Mouse (Mus musculus): ENCODE measurements around the gene Chrm5. TPM values are rescaled to one million over a fixed set of nuclear protein-coding genes. Genes with fewer than 3 reads are reported as not detected.
"Not testable (repeated sequence)": the region's sequence is repeated elsewhere in the genome, so short reads cannot be mapped to it uniquely, and the experiment has no call there.

Gene Chrm5
- polyA plus RNA-seq, 1 experiment from 2014 or later = 0.12 TPM

DNA sequence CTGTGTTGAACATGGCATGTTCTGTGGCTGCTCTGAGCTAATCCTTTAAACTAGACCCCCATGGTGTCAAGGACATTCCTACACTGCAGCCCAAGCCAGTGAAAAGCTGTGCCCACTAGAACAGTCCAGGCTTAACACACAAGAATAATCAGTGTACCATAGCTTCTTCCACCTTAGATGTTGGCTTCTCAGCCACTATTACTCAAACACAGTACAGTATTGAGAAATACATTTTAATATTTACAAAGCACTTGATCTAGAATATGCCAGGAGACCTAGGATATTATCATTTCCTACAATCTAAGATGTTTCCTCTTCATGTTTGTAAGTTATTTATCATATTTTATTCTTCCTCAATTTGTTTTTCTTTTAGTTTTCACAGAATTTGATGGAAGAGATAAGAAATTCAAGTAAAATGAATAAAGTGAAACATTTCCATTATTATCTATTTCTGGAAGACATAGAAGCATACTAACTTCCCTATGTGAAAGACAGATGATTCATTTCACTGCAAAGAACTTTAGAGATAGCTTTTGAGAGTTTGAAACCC is 32.0 kb downstream of the Chrm5 start:
- Histone ChIP-seq H3K9ac (ENCODE audit: low read length) (no peak overlapping the region), H3K27me3 (ENCODE audit: control insufficient read depth, insufficient read depth, low read length) (no peaks in the 10 kb centered on the region), H3K27ac (replicated peaks; ENCODE audit: low read depth, low read length) (no peak overlapping the region), H3K9me3 (ENCODE audit: control insufficient read depth, low read length) (no peaks in the 10 kb centered on the region), H3K36me3 (ENCODE audit: control insufficient read depth, insufficient read depth, low read length) (no peaks in the 10 kb centered on the region), H3K4me1 (ENCODE audit: control insufficient read depth, insufficient read depth, low read length) (no peaks in the 10 kb centered on the region), H3K4me2 (ENCODE audit: low read depth, severe bottlenecking) (no peak overlapping the region), H3K4me3 (ENCODE audit: low read depth, low read length) (no peak overlapping the region)
- DNase-seq (ENCODE audit: low spot score) (no peak), ATAC-seq (ENCODE audit: insufficient number of reproducible peaks, low FRiP score, low TSS enrichment, low read depth) (no peak)

GRCm38 (mm10) chr2:112448046-112448445 is 32.5 kb downstream of the Chrm5 start:
- not testable (repeated sequence) for ATAC-seq (ENCODE audit: insufficient number of reproducible peaks, low FRiP score, low TSS enrichment, low read depth); H3K4me3 ChIP-seq (ENCODE audit: low read depth, low read length); DNase-seq (ENCODE audit: low spot score); H3K27ac ChIP-seq (replicated peaks; ENCODE audit: low read depth, low read length); H3K36me3 ChIP-seq (ENCODE audit: control insufficient read depth, insufficient read depth, low read length); H3K27me3 ChIP-seq (ENCODE audit: control insufficient read depth, insufficient read depth, low read length); H3K9me3 ChIP-seq (ENCODE audit: control insufficient read depth, low read length); H3K4me2 ChIP-seq (ENCODE audit: low read depth, severe bottlenecking); H3K9ac ChIP-seq (ENCODE audit: low read length); H3K4me1 ChIP-seq (ENCODE audit: control insufficient read depth, insufficient read depth, low read length)
- WGBS = 66% methylated on average over 4 of the region's 4 CpGs

- no peak overlapping the region for H3K4me2 ChIP-seq (ENCODE audit: low read depth, severe bottlenecking)
- ATAC-seq (ENCODE audit: insufficient number of reproducible peaks, low FRiP score, low TSS enrichment, low read depth) (no peak), DNase-seq (ENCODE audit: low spot score) (no peak)
- no peaks in the 10 kb centered on the region for H3K36me3 ChIP-seq (ENCODE audit: control insufficient read depth, insufficient read depth, low read length)
- H3K4me1 ChIP-seq (ENCODE audit: control insufficient read depth, insufficient read depth, low read length) = no peaks in the 10 kb centered on the region
- H3K27me3 ChIP-seq (ENCODE audit: control insufficient read depth, insufficient read depth, low read length) = no peaks in the 10 kb centered on the region
- H3K9me3 ChIP-seq (ENCODE audit: control insufficient read depth, low read length) = no peaks in the 10 kb centered on the region
- no peak overlapping the region for H3K27ac ChIP-seq (replicated peaks; ENCODE audit: low read depth, low read length)
- H3K4me3 ChIP-seq (ENCODE audit: low read depth, low read length) = no peak overlapping the region
- H3K9ac ChIP-seq (ENCODE audit: low read length) = no peak overlapping the region
Observed at GRCm38 (mm10) chr2:112445511-112445910, 35.1 kb downstream of the Chrm5 start.

GRCm38 (mm10) chr2:112443491-112443890 is 37.1 kb downstream of the Chrm5 start:
- ATAC-seq (ENCODE audit: insufficient number of reproducible peaks, low FRiP score, low TSS enrichment, low read depth) (no peak), DNase-seq (ENCODE audit: low spot score) (no peak)
- H3K9me3 ChIP-seq (ENCODE audit: control insufficient read depth, low read length) = no peaks in the 10 kb centered on the region
- no peak overlapping the region for H3K4me3 ChIP-seq (ENCODE audit: low read depth, low read length)
- H3K27me3 ChIP-seq (ENCODE audit: control insufficient read depth, insufficient read depth, low read length) = no peaks in the 10 kb centered on the region
- no peak overlapping the region for H3K9ac ChIP-seq (ENCODE audit: low read length)
- H3K27ac ChIP-seq (replicated peaks; ENCODE audit: low read depth, low read length) = no peak overlapping the region
- H3K4me1 ChIP-seq (ENCODE audit: control insufficient read depth, insufficient read depth, low read length) = no peaks in the 10 kb centered on the region
- H3K4me2 ChIP-seq (ENCODE audit: low read depth, severe bottlenecking) = no peak overlapping the region
- H3K36me3 ChIP-seq (ENCODE audit: control insufficient read depth, insufficient read depth, low read length) = no peaks in the 10 kb centered on the region
- WGBS = 66% methylated on average over 2 of the region's 2 CpGs

DNA sequence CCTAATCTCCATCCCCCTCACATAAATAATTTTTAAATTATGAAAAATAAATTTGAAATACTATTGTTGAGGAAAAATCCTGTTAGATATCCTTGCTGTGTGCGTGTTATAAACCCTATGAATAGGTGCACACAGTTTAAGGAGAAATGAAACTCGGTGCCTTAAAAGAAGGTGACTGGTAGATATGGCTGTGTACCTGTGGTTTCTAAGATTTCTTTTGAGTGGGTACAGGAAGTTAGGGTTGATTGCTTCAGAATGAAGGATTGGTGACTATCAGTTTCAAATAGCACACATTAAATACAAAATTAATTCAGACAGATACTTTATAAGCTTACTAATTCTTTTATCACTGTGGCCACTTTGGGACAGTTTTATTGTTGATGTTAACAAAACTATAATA is 43.0 kb downstream of the Chrm5 start:
- Histone ChIP-seq H3K4me2 (ENCODE audit: low read depth, severe bottlenecking) (no peak overlapping the region), H3K9me3 (ENCODE audit: control insufficient read depth, low read length) (no peaks in the 10 kb centered on the region), H3K4me3 (ENCODE audit: low read depth, low read length) (no peak overlapping the region), H3K4me1 (ENCODE audit: control insufficient read depth, insufficient read depth, low read length) (no peaks in the 10 kb centered on the region), H3K36me3 (ENCODE audit: control insufficient read depth, insufficient read depth, low read length) (no peaks in the 10 kb centered on the region), H3K27ac (replicated peaks; ENCODE audit: low read depth, low read length) (no peak overlapping the region), H3K27me3 (ENCODE audit: control insufficient read depth, insufficient read depth, low read length) (no peaks in the 10 kb centered on the region), H3K9ac (ENCODE audit: low read length) (no peak overlapping the region)
- 86% methylated on average over 2 of the region's 2 CpGs for WGBS
- ATAC-seq (ENCODE audit: insufficient number of reproducible peaks, low FRiP score, low TSS enrichment, low read depth) (no peak), DNase-seq (ENCODE audit: low spot score) (no peak)

DNA sequence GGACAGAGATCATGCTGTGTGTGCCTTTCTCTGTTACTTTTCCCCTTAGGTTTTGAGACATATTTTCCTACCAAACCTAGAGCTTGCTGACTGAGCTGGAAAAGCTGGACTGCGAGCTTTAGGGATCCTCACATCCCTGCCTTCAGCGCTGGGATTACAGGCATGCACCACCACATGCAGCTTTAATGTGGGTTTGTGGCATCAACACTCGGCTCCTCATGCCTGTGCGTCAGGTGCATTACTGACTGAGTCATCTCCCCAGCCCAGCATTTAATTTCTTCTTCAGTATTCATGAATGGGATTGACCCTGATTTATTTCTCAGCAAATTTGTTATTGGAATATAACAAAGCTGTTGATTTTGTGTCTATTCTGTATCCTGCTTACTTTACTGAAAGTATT is 44.3 kb downstream of the Chrm5 start:
- no peak overlapping the region for H3K4me2 ChIP-seq (ENCODE audit: low read depth, severe bottlenecking)
- no peaks in the 10 kb centered on the region for H3K27me3 ChIP-seq (ENCODE audit: control insufficient read depth, insufficient read depth, low read length)
- no peak for ATAC-seq (ENCODE audit: insufficient number of reproducible peaks, low FRiP score, low TSS enrichment, low read depth)
- H3K9me3 ChIP-seq (ENCODE audit: control insufficient read depth, low read length) = no peaks in the 10 kb centered on the region
- no peak overlapping the region for H3K27ac ChIP-seq (replicated peaks; ENCODE audit: low read depth, low read length)
- H3K4me3 ChIP-seq (ENCODE audit: low read depth, low read length) = no peak overlapping the region
- H3K9ac ChIP-seq (ENCODE audit: low read length) = no peak overlapping the region
- no peaks in the 10 kb centered on the region for H3K4me1 ChIP-seq (ENCODE audit: control insufficient read depth, insufficient read depth, low read length)
- H3K36me3 ChIP-seq (ENCODE audit: control insufficient read depth, insufficient read depth, low read length) = no peaks in the 10 kb centered on the region
- 78% methylated on average over 4 of the region's 4 CpGs for WGBS
- no peak for DNase-seq (ENCODE audit: low spot score)

GRCm38 (mm10) chr2:112433359-112433758 is 47.2 kb downstream of the Chrm5 start:
- Histone ChIP-seq H3K27me3 (ENCODE audit: control insufficient read depth, insufficient read depth, low read length) (no peaks in the 10 kb centered on the region), H3K4me1 (ENCODE audit: control insufficient read depth, insufficient read depth, low read length) (no peaks in the 10 kb centered on the region), H3K4me2 (ENCODE audit: low read depth, severe bottlenecking) (no peak overlapping the region), H3K9ac (ENCODE audit: low read length) (no peak overlapping the region), H3K36me3 (ENCODE audit: control insufficient read depth, insufficient read depth, low read length) (no peaks in the 10 kb centered on the region), H3K27ac (replicated peaks; ENCODE audit: low read depth, low read length) (no peak overlapping the region), H3K4me3 (ENCODE audit: low read depth, low read length) (no peak overlapping the region), H3K9me3 (ENCODE audit: control insufficient read depth, low read length) (no peaks in the 10 kb centered on the region)
- 87% methylated on average over 2 of the region's 2 CpGs for WGBS
- DNase-seq (ENCODE audit: low spot score) (no peak), ATAC-seq (ENCODE audit: insufficient number of reproducible peaks, low FRiP score, low TSS enrichment, low read depth) (no peak)

- Histone ChIP-seq H3K4me2 (ENCODE audit: low read depth, severe bottlenecking) (no peak overlapping the region), H3K27ac (replicated peaks; ENCODE audit: low read depth, low read length) (no peak overlapping the region), H3K4me3 (ENCODE audit: low read depth, low read length) (no peak overlapping the region), H3K4me1 (ENCODE audit: control insufficient read depth, insufficient read depth, low read length) (no peaks in the 10 kb centered on the region), H3K9me3 (ENCODE audit: control insufficient read depth, low read length) (no peaks in the 10 kb centered on the region), H3K27me3 (ENCODE audit: control insufficient read depth, insufficient read depth, low read length) (no peaks in the 10 kb centered on the region), H3K36me3 (ENCODE audit: control insufficient read depth, insufficient read depth, low read length) (no peaks in the 10 kb centered on the region), H3K9ac (ENCODE audit: low read length) (no peak overlapping the region)
- ATAC-seq (ENCODE audit: insufficient number of reproducible peaks, low FRiP score, low TSS enrichment, low read depth) (no peak), DNase-seq (ENCODE audit: low spot score) (no peak)
- WGBS = 93% methylated on average over 2 of the region's 2 CpGs
Observed at GRCm38 (mm10) chr2:112432523-112432922, 48.0 kb downstream of the Chrm5 start.

- WGBS = 75% methylated on average over 5 of the region's 5 CpGs
- no peak for ATAC-seq (ENCODE audit: insufficient number of reproducible peaks, low FRiP score, low TSS enrichment, low read depth)
Observed at GRCm38 (mm10) chr2:112430403-112430802, 50.2 kb downstream of the Chrm5 start.

More at GRCm38 (mm10) chr2:112430403-112430802, 50.2 kb downstream of the Chrm5 start:
- no peaks in the 10 kb centered on the region for H3K36me3 ChIP-seq (ENCODE audit: control insufficient read depth, insufficient read depth, low read length)
- H3K4me2 ChIP-seq (ENCODE audit: low read depth, severe bottlenecking) = no peak overlapping the region
- H3K9ac ChIP-seq (ENCODE audit: low read length) = no peak overlapping the region
- H3K4me3 ChIP-seq (ENCODE audit: low read depth, low read length) = no peak overlapping the region
- no peaks in the 10 kb centered on the region for H3K9me3 ChIP-seq (ENCODE audit: control insufficient read depth, low read length)
- no peak for DNase-seq (ENCODE audit: low spot score)
- H3K4me1 ChIP-seq (ENCODE audit: control insufficient read depth, insufficient read depth, low read length) = no peaks in the 10 kb centered on the region
- H3K27me3 ChIP-seq (ENCODE audit: control insufficient read depth, insufficient read depth, low read length) = no peaks in the 10 kb centered on the region
- no peak overlapping the region for H3K27ac ChIP-seq (replicated peaks; ENCODE audit: low read depth, low read length)

All from limb, embryonic 11.5 days (tissue).